Mouse (Mus musculus): Measurements from ENCODE around the gene Cgnl1.

The Cgnl1 gene

GRCm38 (mm10) chr9:71726121-71726520 is 45.3 kb downstream of the Cgnl1 start:
- DNase-seq (ENCODE audit: extremely low read depth, low read depth, low spot score): no peak

GRCm38 (mm10) chr9:71722366-71722765 is 49.0 kb downstream of the Cgnl1 start:
- DNase-seq (ENCODE audit: extremely low read depth, low read depth, low spot score): no peak

DNA sequence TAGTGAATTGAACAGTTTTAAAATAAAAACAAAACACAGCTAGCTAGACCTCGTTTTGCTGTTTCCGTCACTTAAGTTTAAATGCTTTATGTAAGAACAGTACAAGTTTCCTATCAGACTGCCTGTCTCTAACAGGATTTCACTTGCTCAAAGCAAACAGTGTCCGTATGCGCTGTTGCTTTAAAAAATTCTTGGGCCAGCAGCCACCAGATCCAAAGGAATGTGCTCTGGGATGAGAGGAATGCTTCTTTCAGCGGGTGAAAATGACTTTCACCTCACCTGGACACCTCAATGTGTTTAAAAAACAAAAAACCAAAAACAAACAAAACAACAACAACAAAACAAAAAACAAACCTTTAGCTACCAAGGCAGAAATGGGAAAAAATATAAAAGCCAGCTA is 54.4 kb downstream of the Cgnl1 start:
- DNase-seq (ENCODE audit: extremely low read depth, low read depth, low spot score): no peak

DNA sequence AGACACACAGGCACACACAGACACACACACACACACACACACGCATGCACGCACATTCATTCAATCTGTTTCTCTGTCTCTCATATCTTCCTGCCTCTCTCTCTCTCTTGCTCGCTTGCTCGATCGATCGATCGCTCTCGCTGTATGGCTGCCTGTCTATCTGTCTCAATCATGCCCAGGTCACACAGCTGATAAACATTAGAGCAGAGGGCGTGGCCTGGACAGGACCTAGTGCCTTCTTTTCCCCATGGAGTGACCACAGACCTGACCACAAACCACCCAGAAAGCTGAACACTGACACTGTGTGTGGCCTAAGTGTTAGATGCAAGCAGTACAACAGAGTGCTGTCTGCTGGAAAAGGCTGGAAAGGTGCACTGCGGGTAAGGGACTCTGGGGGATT is 60.6 kb downstream of the Cgnl1 start:
- no peak for DNase-seq (ENCODE audit: extremely low read depth, low read depth, low spot score)

- no peak for DNase-seq (ENCODE audit: extremely low read depth, low read depth, low spot score)
Observed at GRCm38 (mm10) chr9:71709199-71709598, 62.2 kb downstream of the Cgnl1 start.

DNA sequence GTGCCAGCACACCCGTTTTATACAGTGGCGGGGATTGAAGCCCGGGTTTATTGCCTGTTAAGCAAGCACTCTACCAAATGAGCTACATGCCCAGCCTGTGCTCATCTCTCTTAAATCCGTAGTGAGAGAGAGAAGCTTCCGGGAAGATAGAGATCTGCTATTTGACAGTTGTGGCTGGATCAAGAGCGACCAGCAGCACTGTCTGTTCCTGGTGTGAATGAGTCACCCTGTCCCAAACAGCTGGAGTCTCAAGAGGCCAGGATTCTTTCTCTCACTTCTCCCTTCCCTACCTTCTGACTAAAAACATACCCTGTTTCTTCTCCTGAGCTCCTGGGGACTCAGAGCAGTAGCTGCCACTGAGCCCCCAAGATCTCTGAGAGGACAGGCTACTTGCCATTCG is 63.4 kb downstream of the Cgnl1 start:
- no peak for DNase-seq (ENCODE audit: extremely low read depth, low read depth, low spot score)

- no peak for DNase-seq (ENCODE audit: extremely low read depth, low read depth, low spot score)
Observed at GRCm38 (mm10) chr9:71704332-71705014, 66.9 kb downstream of the Cgnl1 start.

GRCm38 (mm10) chr9:71699087-71699486 is 72.3 kb downstream of the Cgnl1 start:
- no peak for DNase-seq (ENCODE audit: extremely low read depth, low read depth, low spot score)

DNA sequence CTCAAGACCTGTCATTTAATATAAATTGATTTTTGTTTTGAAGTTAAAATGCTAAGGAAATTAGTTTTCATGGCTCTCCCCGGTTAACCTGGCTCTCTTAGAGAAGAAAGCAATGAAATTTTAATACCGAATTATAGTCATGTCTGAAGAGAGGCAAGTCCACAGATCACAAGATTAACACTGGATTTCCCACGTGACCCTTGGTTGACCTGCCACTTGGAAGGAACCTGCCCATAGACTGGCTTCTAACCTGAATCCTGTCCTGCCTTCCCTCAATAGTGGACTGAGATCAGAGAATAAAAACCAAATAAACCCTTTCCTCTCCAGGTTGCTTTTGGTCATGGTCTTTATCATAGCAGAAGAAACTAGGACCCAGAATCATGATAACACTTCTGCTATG is 73.3 kb downstream of the Cgnl1 start:
- DNase-seq (ENCODE audit: extremely low read depth, low read depth, low spot score): no peak

GRCm38 (mm10) chr9:71697189-71697588 is 74.2 kb downstream of the Cgnl1 start:
- DNase-seq (ENCODE audit: extremely low read depth, low read depth, low spot score): no peak

DNA sequence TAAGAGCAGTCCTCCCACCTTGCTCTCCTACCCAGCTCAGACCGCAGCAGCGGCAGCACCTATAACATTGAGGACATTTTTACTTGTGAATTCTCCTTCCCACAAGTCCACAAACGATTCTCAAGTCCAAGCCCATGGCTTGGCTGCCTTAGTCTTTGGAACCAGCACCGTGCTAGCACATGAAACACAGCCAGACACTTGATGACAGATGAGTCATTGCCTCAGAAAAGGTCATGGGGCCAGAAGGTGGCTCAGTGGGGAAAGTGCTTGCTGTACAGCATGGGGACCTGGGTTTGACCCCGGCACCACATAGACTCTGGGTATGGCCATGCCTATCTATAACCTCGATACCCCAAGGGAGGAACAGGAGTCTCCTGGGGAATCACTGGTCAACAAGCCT is 74.6 kb downstream of the Cgnl1 start:
- no peak for DNase-seq (ENCODE audit: extremely low read depth, low read depth, low spot score)

GRCm38 (mm10) chr9:71695133-71695532 is 76.3 kb downstream of the Cgnl1 start:
- no peak for DNase-seq (ENCODE audit: extremely low read depth, low read depth, low spot score)

GRCm38 (mm10) chr9:71694223-71694622 is 77.2 kb downstream of the Cgnl1 start:
- no peak for DNase-seq (ENCODE audit: extremely low read depth, low read depth, low spot score)

DNA sequence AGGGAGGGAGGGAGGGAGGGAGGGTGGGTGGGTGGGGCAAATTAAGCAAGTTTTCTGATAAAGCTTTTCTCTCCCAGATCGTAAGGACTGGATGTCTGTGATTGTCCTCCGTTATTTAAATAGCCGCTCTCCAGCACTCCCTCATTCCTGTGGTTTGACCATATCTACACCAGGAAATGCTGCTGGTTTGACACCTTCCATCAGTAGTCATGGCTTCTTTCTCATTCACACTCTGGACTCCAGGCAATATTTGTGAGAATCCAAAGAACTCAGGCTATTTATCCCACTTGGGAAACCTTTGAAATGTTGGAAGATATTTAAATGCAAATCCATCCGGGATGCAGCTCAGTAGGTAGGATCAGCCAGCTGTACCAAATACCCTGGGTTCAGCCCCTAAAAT is 77.6 kb downstream of the Cgnl1 start:
- no peak for DNase-seq (ENCODE audit: extremely low read depth, low read depth, low spot score)

DNA sequence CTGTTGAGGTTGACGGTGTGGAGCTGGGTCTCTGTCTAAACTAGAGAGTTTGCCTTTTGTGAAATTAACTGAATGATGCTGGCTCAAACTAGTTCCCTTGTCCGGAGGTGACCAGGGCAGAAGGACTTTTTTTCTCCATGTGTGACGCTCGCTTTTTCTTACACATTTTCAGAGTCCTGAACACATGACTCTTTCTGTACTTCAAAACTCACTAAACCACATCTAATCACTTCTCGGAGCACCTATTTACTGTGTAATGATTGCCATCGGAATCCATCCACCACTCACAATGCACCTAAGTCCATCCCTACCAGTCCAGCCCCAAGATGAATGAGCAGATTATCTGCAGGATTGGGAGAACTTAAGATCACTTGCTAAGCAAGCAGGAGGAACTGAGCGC is 79.2 kb downstream of the Cgnl1 start:
- no peak for DNase-seq (ENCODE audit: extremely low read depth, low read depth, low spot score)

- DNase-seq (ENCODE audit: extremely low read depth, low read depth, low spot score): no peak
Observed at GRCm38 (mm10) chr9:71689369-71690073, 81.9 kb downstream of the Cgnl1 start.

DNA sequence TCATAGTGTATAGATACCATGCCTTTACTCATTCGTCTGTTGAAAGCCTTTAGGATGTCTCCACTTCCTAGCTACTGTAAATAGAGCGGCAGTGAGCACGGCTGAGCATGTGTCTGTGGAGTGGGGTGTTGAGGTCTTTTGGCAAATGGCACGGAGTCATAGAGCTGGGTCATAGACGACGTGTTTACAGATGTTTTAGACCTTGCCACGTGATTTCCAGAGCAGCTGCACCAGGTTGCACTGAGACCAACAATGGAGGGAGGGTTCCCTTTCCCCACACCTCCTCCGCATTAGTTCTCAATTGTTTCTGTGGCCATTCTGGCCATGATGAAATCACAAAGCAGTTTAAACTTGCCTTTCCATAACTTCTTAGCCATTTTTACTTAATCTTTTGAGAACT is 84.9 kb downstream of the Cgnl1 start:
- DNase-seq (ENCODE audit: extremely low read depth, low read depth, low spot score): no peak

- no peak for DNase-seq (ENCODE audit: extremely low read depth, low read depth, low spot score)
Observed at GRCm38 (mm10) chr9:71684772-71685171, 86.6 kb downstream of the Cgnl1 start.

- DNase-seq (ENCODE audit: extremely low read depth, low read depth, low spot score): no peak
Observed at GRCm38 (mm10) chr9:71680381-71680780, 91.0 kb downstream of the Cgnl1 start.

DNA sequence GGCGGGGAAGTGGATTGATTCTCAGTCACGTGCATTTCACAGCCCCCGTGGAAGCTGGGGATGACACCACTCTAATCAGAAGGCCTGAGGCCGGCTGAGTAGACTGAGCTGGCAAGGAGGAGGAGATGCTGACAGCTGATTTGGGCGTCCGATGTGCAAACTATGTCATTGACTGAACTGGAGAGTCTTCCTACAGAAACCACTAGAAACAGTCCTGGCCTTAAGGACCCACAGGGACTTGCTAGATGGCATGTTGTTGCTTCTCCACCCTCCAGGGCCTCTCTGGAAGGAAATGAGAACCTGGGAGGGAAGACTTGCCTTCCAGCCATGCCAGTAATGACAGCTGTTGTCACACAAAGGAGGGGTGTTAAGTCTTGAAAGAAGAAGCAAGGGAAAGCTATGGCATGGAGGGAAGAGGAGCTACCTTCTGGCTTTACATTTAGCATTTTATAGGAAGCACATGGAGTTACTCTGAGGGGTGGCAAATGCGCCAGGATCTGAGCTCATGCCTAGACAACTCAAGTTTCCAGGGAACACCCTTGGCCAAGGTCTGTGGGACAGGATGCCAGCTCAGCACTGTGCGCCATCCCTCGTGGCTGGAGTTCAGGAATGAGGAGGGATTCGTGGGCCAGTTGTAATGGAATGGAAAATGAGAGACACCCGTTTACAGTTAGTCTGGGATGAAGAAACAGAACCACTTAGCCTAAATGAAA is 92.1 kb downstream of the Cgnl1 start:
- no peak for DNase-seq (ENCODE audit: extremely low read depth, low read depth, low spot score)

DNA sequence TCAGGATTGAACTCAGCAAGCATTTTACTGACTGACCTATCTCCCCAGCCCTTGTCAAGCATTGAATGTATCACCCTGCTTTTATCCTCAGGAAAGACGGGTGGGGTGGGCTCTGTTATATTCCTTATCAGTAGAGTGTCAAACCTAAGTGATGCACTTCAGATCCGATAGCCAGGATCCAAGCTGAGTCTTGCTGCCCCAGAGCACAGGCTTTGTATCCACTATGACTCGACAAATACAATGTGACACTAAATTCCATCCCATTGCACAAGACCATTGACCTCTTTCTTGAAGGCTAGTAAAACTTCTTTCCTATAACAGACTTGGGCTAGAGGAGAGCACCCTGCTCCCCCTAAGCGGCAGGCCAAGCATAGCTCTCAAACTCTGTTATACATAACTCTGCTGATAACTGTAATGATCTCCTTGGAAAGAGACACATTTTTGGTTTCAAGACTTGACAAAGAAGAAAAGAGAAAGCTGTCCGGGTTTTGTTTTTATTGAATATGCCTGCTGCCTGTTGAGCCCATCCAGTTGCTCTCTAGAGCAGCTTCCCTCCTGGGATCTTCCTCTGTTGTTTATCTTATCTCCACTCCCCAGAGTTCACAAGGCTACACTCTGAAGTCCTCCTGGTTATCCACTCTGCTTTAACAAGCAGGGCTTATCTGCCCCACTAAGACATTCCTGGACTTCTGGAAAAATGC is 94.3 kb downstream of the Cgnl1 start:
- DNase-seq (ENCODE audit: extremely low read depth, low read depth, low spot score): no peak

Measured in fat pad, adult 2 months (tissue).